Mouse (Mus musculus) MEL (cell line): ENCODE data around the gene Celf2.

Source experiments
- CTCF ChIP-seq, 3 experiments: IDR thresholded peaks in 2 of 3; conservative IDR thresholded peaks in 1 of 3; 2 replicates each; pipeline ENCODE4 v1.5.1; 2011 to 2012; ENCODE audit warnings: low read length in 3 of 3, low read depth in 2 of 3, mild to moderate bottlenecking in 2 of 3, improper control_type of control experiment in 1 of 3, inconsistent platforms in 1 of 3, mixed read lengths in 1 of 3, moderate library complexity in 1 of 3; ENCODE audit not compliant: control insufficient read depth in 1 of 3, insufficient read depth in 1 of 3, poor library complexity in 1 of 3, severe bottlenecking in 1 of 3
- EP300 ChIP-seq, 2 experiments: IDR thresholded peaks; 2 replicates each; pipeline ENCODE4 v1.6.1; 2011; ENCODE audit warnings: improper control_type of control experiment in 2 of 2, low read length in 2 of 2, low read depth in 1 of 2, mild to moderate bottlenecking in 1 of 2
- KAT2A ChIP-seq: conservative IDR thresholded peaks from 2 replicates; pipeline ENCODE4 v1.6.1; 2012; ENCODE audit warnings: low read depth, low read length, improper control_type of control experiment, inconsistent platforms
- TCF12 ChIP-seq: IDR thresholded peaks from 2 replicates; pipeline ENCODE4 v1.6.1; 2014; ENCODE audit warnings: low read depth, mild to moderate bottlenecking, inconsistent platforms, low read length, improper control_type of control experiment, moderate library complexity
- ZNF384 ChIP-seq: IDR thresholded peaks from 2 replicates; pipeline ENCODE4 v1.6.1; 2012; ENCODE audit warnings: low read depth, mild to moderate bottlenecking, inconsistent platforms, low read length, improper control_type of control experiment

DNA sequence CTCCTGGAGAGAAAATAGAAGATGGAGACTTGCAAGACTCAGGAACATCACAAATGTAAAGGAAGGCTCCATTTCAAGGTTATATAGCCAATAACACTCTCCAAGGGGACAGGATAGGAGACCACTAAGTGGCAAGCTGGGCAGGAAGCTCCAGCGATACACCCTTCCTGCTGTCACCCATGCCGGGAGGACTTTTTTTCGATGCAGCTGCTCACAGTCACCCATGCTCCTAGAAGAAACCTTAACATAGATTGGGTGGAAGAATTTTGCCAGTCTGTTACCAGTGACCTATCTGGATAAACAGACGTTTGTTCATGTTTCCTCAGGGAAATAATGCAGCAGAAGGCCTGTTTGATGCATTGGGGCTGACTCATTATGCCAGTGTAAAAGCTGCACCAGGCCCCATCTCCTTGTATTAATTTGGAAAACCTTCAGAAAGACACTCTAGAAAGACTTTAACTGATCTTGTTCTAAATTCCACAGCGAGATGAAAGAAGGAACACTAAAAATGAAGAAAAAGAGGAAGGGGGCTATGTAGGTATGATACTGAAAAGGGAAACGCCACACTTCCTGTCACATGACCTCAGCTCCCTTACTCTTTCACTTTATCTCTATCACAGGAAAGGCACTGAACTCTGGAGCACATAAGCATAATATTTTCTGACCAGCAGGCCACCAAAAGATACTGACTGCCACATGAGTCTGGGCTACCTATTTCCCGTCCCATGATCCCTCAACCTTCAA, 798.5 kb downstream of the Celf2 start:
- TF ChIP-seq TCF12 (peak; percentile 45), ZNF384 (no peak), EP300 (IDR thresholded peaks at IDR 0.05; ENCODE audit: low read depth in 1 of 2, low read length in 2 of 2) (peak; percentile 78 to 89), CTCF (IDR thresholded peaks at IDR 0.05 in 2 of 3, conservative IDR thresholded peaks at IDR 0.05 in 1 of 3; ENCODE audit: control insufficient read depth in 1 of 3, insufficient read depth in 1 of 3, low read depth in 2 of 3, low read length in 3 of 3, poor library complexity in 1 of 3, severe bottlenecking in 1 of 3) (no peak), KAT2A (no peak)
